Mouse (Mus musculus) lung, embryonic 16.5 days (tissue): ENCODE results near the gene Tnfrsf8. TPM values are rescaled to one million over a fixed set of nuclear protein-coding genes. Genes with fewer than 3 reads are reported as not detected.

Source experiments
- ATAC-seq: fragments of 200-750 bp; cut with Nextera tagmentation; 2 replicates; pipeline ENCODE4 v1.8.0; 2017; ENCODE audit warnings: low read depth, mild to moderate bottlenecking, moderate library complexity
- H3K27ac ChIP-seq: fragments of 300-500 bp; sonication (generic); 2 replicates; pipeline ENCODE4 v1.5.1; 2014; ENCODE audit warnings: mild to moderate bottlenecking, control low read depth, low read length
- H3K27me3 ChIP-seq: fragments of 300-500 bp; sonication (generic); 2 replicates; pipeline ENCODE4 v1.6.1; 2014; ENCODE audit warnings: low read depth, low read length, mixed read lengths; ENCODE audit not compliant: control insufficient read depth, insufficient read depth
- H3K36me3 ChIP-seq: fragments of 300-500 bp; sonication (generic); 2 replicates; pipeline ENCODE4 v1.6.1; 2014; ENCODE audit warnings: low read length; ENCODE audit not compliant: control insufficient read depth, insufficient read depth
- H3K4me1 ChIP-seq: fragments of 300-500 bp; sonication (generic); replicated peaks from 2 replicates; pipeline ENCODE4 v1.6.1; 2014; ENCODE audit warnings: low read length, mixed read lengths; ENCODE audit not compliant: control insufficient read depth, insufficient read depth
- H3K4me2 ChIP-seq: fragments of 300-500 bp; sonication (generic); 2 replicates; pipeline ENCODE4 v1.6.1; 2014; ENCODE audit warnings: low read depth, low read length, control low read depth
- H3K4me3 ChIP-seq: fragments of 300-500 bp; sonication (generic); 2 replicates; pipeline ENCODE4 v1.5.1; 2014; ENCODE audit warnings: mild to moderate bottlenecking, low read length, control low read depth
- H3K9ac ChIP-seq: fragments of 300-500 bp; sonication (generic); 2 replicates; pipeline ENCODE4 v1.6.1; 2014; ENCODE audit warnings: low read length, control low read depth
- H3K9me3 ChIP-seq: fragments of 300-500 bp; sonication (generic); 2 replicates; pipeline ENCODE4 v1.6.1; 2016; ENCODE audit warnings: low read length; ENCODE audit not compliant: control insufficient read depth
- WGBS: fragments of 180-500 bp; shearing (Covaris S2); extraction: QIAGEN DNeasy Blood & Tissue Kit; methylation state at CpG from one replicate; pipeline ENCODE4 v1.1.7; 2014; 5-methylcytosine and 5-hydroxymethylcytosine counted together
- polyA plus RNA-seq: library from polyadenylated mRNA; unstranded; fragments of >200 nt; fragmentation: Nextera tagmentation; extraction: Ambion mirVana; gene quantifications from 2 replicates; pipeline ENCODE4 v1.2.1, GENCODE M21; 2015

Gene Tnfrsf8
- polyA plus RNA-seq, 1 experiment from 2014 or later, result 0.33 TPM

GRCm38 (mm10) chr4:145298846-145299245, 16.1 kb downstream of the Tnfrsf8 start:
- Histone ChIP-seq H3K36me3 (no peaks in the 10 kb centered on the region), H3K4me2 (no peak overlapping the region), H3K9me3 (no peaks in the 10 kb centered on the region), H3K27me3 (no peaks in the 10 kb centered on the region), H3K9ac (no peak overlapping the region), H3K27ac (no peak overlapping the region), H3K4me1 (no peaks in the 10 kb centered on the region), H3K4me3 (no peak overlapping the region)
- WGBS, result 85% methylated on average over 7 of the region's 7 CpGs
- no peak for ATAC-seq

GRCm38 (mm10) chr4:145295589-145296300, 19.2 kb downstream of the Tnfrsf8 start:
- H3K9ac ChIP-seq, result no peak overlapping the region
- H3K36me3 ChIP-seq, result no peaks in the 10 kb centered on the region
- no peak overlapping the region for H3K27ac ChIP-seq
- no peaks in the 10 kb centered on the region for H3K4me1 ChIP-seq
- H3K27me3 ChIP-seq, result no peaks in the 10 kb centered on the region
- ATAC-seq, result no peak
- no peaks in the 10 kb centered on the region for H3K9me3 ChIP-seq
- no peak overlapping the region for H3K4me2 ChIP-seq
- WGBS, result 47% methylated on average over 5 of the region's 5 CpGs
- H3K4me3 ChIP-seq, result no peak overlapping the region

GRCm38 (mm10) chr4:145294588-145294987, 20.4 kb downstream of the Tnfrsf8 start:
- Histone ChIP-seq H3K36me3 (no peaks in the 10 kb centered on the region), H3K9ac (no peak overlapping the region)
- 74% methylated on average over 5 of the region's 5 CpGs for WGBS

GRCm38 (mm10) chr4:145286369-145287120, 28.4 kb downstream of the Tnfrsf8 start:
- Histone ChIP-seq H3K9ac (no peak overlapping the region), H3K27ac (no peak overlapping the region), H3K9me3 (no peaks in the 10 kb centered on the region), H3K36me3 (no peaks in the 10 kb centered on the region), H3K4me1 (no peaks in the 10 kb centered on the region), H3K27me3 (no peaks in the 10 kb centered on the region), H3K4me3 (no peak overlapping the region), H3K4me2 (no peak overlapping the region)
- 50% methylated on average over 4 of the region's 4 CpGs for WGBS
- ATAC-seq, result peak; percentile 60; the same call in 1 of the 2 replicates

More at GRCm38 (mm10) chr4:145294588-145294987, 20.4 kb downstream of the Tnfrsf8 start:
- ATAC-seq, result no peak
- Histone ChIP-seq H3K27ac (no peak overlapping the region), H3K9me3 (no peaks in the 10 kb centered on the region), H3K27me3 (no peaks in the 10 kb centered on the region), H3K4me2 (no peak overlapping the region), H3K4me1 (no peaks in the 10 kb centered on the region), H3K4me3 (no peak overlapping the region)

- Histone ChIP-seq H3K9ac (no peak overlapping the region), H3K36me3 (no peaks in the 10 kb centered on the region), H3K4me1 (no peaks in the 10 kb centered on the region), H3K9me3 (peaks cover under 1% of the 10 kb centered on the region; the same call in 1 of the 2 replicates), H3K4me2 (no peak overlapping the region), H3K27ac (no peak overlapping the region), H3K4me3 (no peak overlapping the region), H3K27me3 (no peaks in the 10 kb centered on the region)
- WGBS, result 92% methylated on average over 4 of the region's 4 CpGs
- no peak for ATAC-seq
Observed at GRCm38 (mm10) chr4:145284675-145285074, 30.3 kb downstream of the Tnfrsf8 start.

- H3K4me3 ChIP-seq, result no peak overlapping the region
- 51% methylated on average over 6 of the region's 6 CpGs for WGBS
- ATAC-seq, result no peak
- no peak overlapping the region for H3K9ac ChIP-seq
- H3K4me1 ChIP-seq, result no peaks in the 10 kb centered on the region
- H3K36me3 ChIP-seq, result no peaks in the 10 kb centered on the region
- H3K27me3 ChIP-seq, result no peaks in the 10 kb centered on the region
- peaks cover 3% of the 10 kb centered on the region; the same call in 1 of the 2 replicates for H3K9me3 ChIP-seq
- H3K4me2 ChIP-seq, result no peak overlapping the region
- no peak overlapping the region for H3K27ac ChIP-seq
Observed at GRCm38 (mm10) chr4:145283441-145283840, 31.5 kb downstream of the Tnfrsf8 start.

GRCm38 (mm10) chr4:145280966-145281365, 34.0 kb downstream of the Tnfrsf8 start:
- no peak for ATAC-seq
- Histone ChIP-seq H3K4me1 (no peaks in the 10 kb centered on the region), H3K27me3 (no peaks in the 10 kb centered on the region), H3K4me3 (no peak overlapping the region), H3K9ac (no peak overlapping the region), H3K4me2 (no peak overlapping the region), H3K36me3 (no peaks in the 10 kb centered on the region), H3K27ac (no peak overlapping the region), H3K9me3 (peaks cover 3% of the 10 kb centered on the region; the same call in 1 of the 2 replicates)
- WGBS, result 83% methylated on average over 6 of the region's 6 CpGs

GRCm38 (mm10) chr4:145278724-145279370, 36.1 kb downstream of the Tnfrsf8 start:
- H3K27ac ChIP-seq, result no peak overlapping the region
- ATAC-seq, result peak; percentile 65
- no peaks in the 10 kb centered on the region for H3K36me3 ChIP-seq
- H3K27me3 ChIP-seq, result no peaks in the 10 kb centered on the region
- no peaks in the 10 kb centered on the region for H3K4me1 ChIP-seq
- H3K9ac ChIP-seq, result no peak overlapping the region
- 53% methylated on average over 3 of the region's 3 CpGs for WGBS
- H3K4me2 ChIP-seq, result no peak overlapping the region
- H3K9me3 ChIP-seq, result peaks cover 3% of the 10 kb centered on the region; the same call in 1 of the 2 replicates
- no peak overlapping the region for H3K4me3 ChIP-seq

GRCm38 (mm10) chr4:145278231-145278630, 36.7 kb downstream of the Tnfrsf8 start:
- ATAC-seq, result no peak
- Histone ChIP-seq H3K27me3 (no peaks in the 10 kb centered on the region), H3K4me1 (no peaks in the 10 kb centered on the region), H3K27ac (no peak overlapping the region), H3K4me2 (no peak overlapping the region), H3K9ac (no peak overlapping the region), H3K9me3 (peaks cover 3% of the 10 kb centered on the region; the same call in 1 of the 2 replicates), H3K36me3 (no peaks in the 10 kb centered on the region), H3K4me3 (no peak overlapping the region)
- WGBS, result 87% methylated on average over 2 of the region's 2 CpGs
